Mouse (Mus musculus) embryonic stem cell, embryonic (primary cell): ENCODE data around the gene Urad.

Experiments
- CTCF ChIA-PET, 4 experiments: fragments of 300-600 bp in 2 of 4; fragments of 350-600 bp in 2 of 4; sonication (Branson Sonifier 250); formaldehyde crosslinking; loops; one replicate each; lab custom pipeline; 2022; ENCODE audit warnings: inconsistent platforms in 2 of 4; lab: Charles Lee
- POLR2A ChIA-PET, 4 experiments: fragments of 300-600 bp in 2 of 4; fragments of 350-600 bp in 2 of 4; sonication (Branson Sonifier 250); formaldehyde crosslinking; loops; one replicate each; lab custom pipeline; 2022; ENCODE audit warnings: antibody characterized with exemption in 4 of 4, inconsistent platforms in 1 of 4; lab: Charles Lee

Gene Urad

DNA sequence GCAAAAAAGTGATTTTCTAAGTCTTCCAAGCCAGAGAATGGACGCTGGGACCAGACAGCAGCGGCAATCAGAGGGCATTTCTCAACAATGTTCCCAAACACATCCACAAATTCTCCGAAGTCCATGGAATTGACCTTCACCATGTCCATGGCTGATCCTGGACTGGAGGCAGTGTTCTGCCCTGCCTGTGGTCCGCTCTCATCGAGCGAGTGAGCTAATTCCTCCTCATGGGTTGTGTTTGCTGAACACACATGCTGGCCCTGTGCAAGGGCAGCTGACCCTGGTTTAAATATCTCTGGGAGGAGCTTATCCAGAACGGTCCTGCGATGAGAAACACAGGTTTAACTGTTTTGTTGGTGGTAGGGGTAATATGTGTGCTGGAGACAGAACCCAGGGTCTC, at the start of gene Urad:
TSS of gene Urad (minus strand) at position 258 of the 400 bp plus-strand sequence.
- POLR2A ChIA-PET: no interaction called here
- CTCF ChIA-PET: no interaction called here

DNA sequence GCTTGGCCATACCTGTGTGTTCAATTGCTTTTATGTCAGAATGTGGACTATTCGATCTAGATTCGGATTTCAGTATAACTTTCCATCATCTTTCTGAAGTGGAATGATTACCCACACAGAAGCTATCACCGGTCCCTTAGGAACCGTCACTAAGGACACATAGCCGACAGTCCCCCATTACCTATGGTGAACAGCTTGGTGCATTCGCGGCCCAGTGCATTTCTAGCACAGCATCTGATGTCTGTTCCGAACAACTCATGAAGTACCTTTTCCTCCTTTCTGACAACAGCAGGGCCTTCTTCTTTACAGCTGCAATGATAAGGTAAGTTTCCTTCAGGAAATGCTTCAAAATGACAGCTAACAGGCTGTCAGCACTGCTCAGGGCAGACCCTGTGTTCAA, 48.0 kb upstream of the Urad start:
- POLR2A ChIA-PET: interaction anchor here in 1 of 4 experiments (1.6 kb wide), 1 partner anchor 12 kb away, joined by 5 read pairs; no protein-coding TSS in a partner anchor

DNA sequence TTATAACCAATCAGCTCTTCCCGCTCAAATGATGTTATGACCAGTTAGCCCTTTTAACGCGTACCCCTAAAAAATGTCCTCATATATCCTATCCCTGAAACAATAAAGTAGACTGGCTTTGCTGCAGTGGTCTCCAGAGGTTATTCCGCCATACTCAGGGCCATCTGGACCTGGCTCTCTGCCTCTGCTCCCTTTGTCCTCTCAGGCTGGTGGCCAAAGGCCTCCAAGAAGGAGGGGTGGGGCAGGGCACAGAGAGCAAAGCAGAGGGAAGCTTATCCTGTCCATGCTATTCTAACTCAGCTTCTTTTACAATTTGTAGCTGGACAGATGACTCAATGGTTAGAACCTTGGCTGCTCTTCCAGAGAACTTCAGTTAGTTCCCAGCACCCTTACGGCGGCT, 46.0 kb upstream of the Urad start:
- CTCF ChIA-PET: interaction anchor here in 3 of 4 experiments (0.6 to 1.5 kb wide), 3 partner anchors 10 to 16 kb away, joined by 3 to 5 read pairs (median 3); no protein-coding TSS in a partner anchor
- POLR2A ChIA-PET: no interaction called here

More for the DNA sequence above, 48.0 kb upstream of the Urad start:
- CTCF ChIA-PET: interaction anchor here in 2 of 4 experiments (0.5 to 0.7 kb wide), 2 partner anchors 234 to 923 kb away, joined by 3 to 5 read pairs; no protein-coding TSS in a partner anchor

DNA sequence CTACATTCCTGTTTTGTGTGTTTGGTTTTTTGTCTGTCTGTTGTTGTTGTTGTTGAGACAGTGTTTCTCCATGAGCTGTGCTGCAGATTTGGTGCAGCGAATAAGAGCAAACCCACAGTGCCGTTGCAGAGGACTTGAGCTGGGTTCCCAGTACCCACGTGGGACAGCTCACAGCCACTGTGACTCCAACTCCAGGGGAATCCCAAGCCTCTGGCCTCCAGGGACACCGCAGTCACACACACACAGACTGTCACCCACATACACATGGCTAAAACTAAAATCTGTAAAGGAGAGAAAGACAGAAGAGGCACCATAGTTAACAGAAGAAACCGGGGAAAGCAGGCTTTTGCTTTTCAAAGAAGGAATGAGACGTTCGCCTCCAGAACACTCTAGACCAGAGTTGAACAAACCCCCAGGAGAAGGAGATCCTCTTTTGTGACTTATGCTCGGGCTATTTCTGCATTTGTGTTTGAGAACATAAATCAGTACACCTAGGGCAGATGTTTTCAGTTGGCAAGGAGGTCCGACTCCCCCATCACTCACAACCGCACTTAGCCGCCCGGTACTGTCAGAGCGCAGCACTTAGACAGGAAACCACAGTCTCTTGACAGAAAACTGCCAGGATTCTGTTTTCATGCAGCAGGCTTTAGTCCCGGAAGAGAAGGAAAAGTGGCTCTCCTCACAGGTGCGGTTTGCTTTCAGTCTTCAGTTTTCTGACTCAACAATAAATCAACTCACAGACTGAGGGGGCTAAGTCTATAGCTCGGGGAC, 43.9 kb upstream of the Urad start:
- POLR2A ChIA-PET: interaction anchor here in 1 of 4 experiments (0.6 kb wide), 1 partner anchor 414 kb away, joined by 4 read pairs; no protein-coding TSS in a partner anchor
- CTCF ChIA-PET: interaction anchor here in 2 of 4 experiments (0.6 kb wide), 2 partner anchors 719 to 924 kb away, joined by 3 read pairs; no protein-coding TSS in a partner anchor

DNA sequence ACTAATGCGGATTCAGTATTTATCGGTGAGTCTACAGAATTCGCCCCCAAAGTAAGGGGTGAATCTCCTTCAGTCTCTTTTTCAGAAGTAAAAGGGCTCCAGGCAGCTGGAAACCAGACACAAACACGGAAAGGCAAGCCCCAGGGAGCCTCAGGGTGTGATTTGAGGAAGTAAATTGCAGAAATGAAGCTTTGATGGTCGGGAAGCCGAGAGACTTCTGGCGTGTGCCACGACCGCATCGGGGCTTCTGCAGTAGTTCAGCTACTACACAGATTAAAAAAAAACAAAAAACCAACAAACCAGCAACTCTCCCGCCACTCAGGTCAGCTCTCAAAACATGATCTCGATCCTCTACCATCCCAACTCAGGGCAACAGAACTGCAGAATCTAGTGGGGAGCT, 40.8 kb upstream of the Urad start:
- ChIA-PET CTCF (interaction anchor here in 3 of 4 experiments (0.6 to 1.6 kb wide), 4 partner anchors 32 to 361 kb away, joined by 3 to 5 read pairs (median 3); no protein-coding TSS in a partner anchor), POLR2A (no interaction called here)

DNA sequence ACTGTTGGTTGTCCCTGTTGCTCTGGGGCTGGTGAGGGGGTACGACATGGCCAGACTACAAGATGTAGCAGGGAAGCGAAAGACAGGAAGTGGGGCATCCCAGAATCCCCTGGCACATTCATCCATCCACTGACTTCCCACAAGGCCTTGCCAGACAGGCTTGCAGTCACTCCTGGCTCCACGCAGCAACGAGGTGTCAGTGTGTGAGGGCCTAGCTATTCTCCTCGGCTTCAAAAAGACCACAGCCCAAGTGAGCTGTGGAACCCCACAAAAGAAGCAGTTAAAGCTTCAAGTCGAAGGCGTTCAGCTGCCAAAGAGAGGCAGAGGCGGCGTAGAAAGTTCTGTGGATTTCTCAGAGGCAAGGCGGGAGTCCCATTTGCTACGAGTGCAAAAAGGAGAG, 36.2 kb upstream of the Urad start:
- POLR2A ChIA-PET: interaction anchor here in 1 of 4 experiments (1.1 kb wide), 1 partner anchor 11 kb away, joined by 5 read pairs; no protein-coding TSS in a partner anchor
- CTCF ChIA-PET: interaction anchor here in 2 of 4 experiments (0.8 to 3.1 kb wide), 2 partner anchors 11 to 27 kb away, joined by 3 to 12 read pairs; no protein-coding TSS in a partner anchor

DNA sequence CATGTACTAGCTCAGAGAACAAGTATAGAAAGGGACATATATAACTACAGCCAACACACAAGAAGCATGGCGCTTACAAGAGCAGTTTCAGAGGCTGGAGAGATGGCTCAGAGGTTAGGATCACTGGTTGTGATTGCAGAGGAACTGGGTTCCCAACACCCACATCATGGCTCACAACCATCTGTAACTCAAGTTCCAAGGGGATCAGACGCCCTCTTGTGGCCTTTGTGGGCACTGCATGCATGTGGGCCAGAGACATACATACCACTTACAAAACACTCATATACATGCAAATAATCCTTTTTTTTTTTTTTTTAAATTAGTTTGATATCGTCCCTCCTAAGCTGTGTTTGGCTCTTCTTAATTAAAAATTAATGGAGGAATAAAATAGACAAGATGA, 35.3 kb upstream of the Urad start:
- ChIA-PET POLR2A (interaction anchor here in 2 of 4 experiments (1.0 to 1.2 kb wide), 4 partner anchors 12 to 433 kb away, joined by 3 to 5 read pairs (median 3); no protein-coding TSS in a partner anchor), CTCF (interaction anchor here (0.6 to 3.1 kb wide), 13 partner anchors 10 to 1398 kb away, joined by 3 to 12 read pairs (median 3); no protein-coding TSS in a partner anchor)

DNA sequence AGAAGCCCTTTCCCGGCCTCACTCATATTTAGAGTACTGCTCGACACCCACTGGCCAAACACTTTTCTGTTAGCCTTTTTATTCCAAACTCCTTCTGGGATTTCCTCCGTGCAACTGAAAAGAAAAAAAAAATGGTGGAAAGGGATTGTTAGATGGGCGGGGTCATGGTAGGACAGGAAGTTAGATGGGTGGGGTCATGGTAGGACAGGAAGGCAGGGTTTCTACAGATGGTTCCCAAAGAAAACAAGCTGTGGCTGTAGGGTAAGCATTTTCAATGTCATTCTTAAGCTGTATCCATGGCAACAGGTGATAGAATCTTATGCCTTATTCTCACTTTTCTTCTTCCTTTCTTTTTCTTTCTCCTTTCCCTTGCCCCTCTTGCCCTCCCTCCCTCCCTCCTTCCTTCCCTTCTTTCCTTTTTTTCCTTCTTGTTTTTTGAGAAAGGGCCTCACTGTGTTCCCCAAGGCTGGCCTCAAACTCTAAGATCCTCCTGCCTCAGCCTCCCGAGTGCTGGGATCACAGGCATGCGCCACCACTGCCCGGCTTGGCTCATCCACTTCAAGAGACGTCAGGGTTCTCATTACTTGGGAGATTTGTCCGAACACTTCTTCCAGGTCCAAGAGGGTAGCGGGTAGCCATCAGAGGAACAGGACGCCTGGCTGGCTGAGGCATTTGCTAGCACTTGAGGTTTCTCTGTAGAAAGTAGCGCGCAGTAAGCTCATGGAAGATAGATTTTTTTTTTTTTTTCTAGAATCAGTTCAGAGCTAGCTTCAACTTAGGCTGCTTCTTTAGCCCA, 34.2 kb upstream of the Urad start:
- POLR2A ChIA-PET: interaction anchor here in 2 of 4 experiments (0.6 to 1.2 kb wide), 2 partner anchors 18 to 25 kb away, joined by 3 to 5 read pairs; no protein-coding TSS in a partner anchor
- CTCF ChIA-PET: interaction anchor here (0.6 to 3.1 kb wide), 11 partner anchors 16 to 660 kb away, joined by 3 to 12 read pairs (median 3); no protein-coding TSS in a partner anchor

DNA sequence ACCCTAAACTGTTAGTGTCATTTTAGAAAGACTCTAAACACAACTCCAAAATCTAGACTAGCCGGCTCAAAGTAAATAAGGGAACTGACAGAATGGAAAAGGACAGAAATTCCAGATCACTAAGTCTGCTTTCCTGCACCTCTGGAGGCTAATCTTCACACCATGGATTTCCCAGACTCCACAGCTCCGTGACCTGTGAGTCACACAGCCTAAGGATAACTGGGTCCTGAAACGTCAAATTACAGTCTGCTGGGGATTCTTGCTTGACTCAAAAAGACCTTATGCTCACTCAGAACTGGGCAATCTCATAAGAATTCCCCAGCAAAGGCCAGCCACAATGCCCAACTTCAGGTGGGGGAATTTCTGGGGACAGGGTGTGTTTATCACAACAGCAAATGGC, 33.5 kb upstream of the Urad start:
- ChIA-PET POLR2A (no interaction called here), CTCF (interaction anchor here in 1 of 4 experiments (3.1 kb wide), 1 partner anchor 24 kb away, joined by 12 read pairs; no protein-coding TSS in a partner anchor)

DNA sequence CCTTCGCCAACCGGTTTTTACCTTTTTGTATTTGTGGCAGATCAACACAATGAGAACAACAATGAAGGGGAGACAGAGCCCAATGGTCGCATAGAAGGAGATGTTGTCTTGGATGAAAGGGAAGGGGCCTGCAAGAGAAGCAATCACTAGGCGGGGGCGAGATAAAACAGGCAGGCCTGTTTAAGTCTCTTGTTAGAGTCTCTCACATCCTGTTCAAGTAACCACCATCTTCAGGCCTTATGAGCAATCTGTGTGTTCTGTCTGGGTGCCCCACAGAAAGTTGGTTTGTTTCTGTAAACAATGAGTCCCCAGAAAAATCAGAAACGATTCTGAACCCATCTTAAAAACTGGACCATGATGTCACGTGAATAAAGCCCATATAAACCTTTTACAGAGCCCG, 32.7 kb upstream of the Urad start:
- POLR2A ChIA-PET: no interaction called here
- CTCF ChIA-PET: no interaction called here

DNA sequence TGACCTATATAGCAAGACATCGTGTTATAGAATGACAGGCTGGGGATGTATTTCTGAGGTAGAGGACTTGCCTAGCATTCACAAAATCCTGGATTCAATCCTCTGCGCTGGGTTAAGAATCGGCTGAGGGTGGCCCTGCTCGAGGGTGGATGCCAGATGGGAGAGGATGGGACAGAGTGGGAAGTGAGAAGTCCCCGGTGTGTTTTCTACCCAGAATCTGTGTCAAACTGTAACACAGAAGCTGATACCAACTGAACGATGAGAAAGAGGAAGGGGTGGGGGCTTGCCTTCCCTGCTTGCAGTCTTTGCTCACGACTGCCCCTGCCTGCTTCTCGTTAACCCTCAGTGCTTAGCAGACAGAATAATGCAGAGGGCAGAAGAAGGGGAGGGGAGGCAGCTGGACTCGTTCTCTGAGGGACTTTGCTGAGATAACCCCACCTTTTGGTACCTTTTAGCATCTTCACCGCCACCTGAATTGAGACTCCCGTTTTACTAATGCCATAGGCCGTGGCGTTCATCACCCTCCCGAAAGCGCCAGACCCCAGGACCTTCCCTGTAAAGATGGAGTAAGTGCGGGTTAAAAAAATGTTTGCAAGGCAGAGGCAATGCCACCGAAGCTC, 32.0 kb upstream of the Urad start:
- CTCF ChIA-PET: no interaction called here
- POLR2A ChIA-PET: no interaction called here

DNA sequence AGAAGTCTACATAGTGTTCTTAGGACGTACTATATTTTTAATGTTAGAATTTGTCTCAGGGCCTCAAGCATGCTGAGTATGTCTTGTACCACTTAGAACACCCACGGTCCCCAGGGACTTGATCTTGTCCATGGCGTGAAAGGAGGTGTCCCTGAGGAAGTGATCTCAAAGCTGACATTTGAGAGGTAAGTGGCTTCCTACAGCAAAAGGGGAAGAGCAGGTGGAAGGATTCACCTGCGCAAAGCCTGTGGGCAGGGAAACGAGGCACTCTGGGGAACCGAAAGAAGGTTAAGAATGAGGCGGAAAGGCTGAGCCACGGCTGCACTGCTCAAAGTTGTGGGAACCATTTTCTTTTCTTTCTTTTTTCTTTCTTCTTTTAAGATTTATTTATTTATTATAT, 29.7 kb upstream of the Urad start:
- ChIA-PET CTCF (interaction anchor here in 1 of 4 experiments (0.6 kb wide), 1 partner anchor 16 kb away, joined by 3 read pairs; no protein-coding TSS in a partner anchor), POLR2A (no interaction called here)

DNA sequence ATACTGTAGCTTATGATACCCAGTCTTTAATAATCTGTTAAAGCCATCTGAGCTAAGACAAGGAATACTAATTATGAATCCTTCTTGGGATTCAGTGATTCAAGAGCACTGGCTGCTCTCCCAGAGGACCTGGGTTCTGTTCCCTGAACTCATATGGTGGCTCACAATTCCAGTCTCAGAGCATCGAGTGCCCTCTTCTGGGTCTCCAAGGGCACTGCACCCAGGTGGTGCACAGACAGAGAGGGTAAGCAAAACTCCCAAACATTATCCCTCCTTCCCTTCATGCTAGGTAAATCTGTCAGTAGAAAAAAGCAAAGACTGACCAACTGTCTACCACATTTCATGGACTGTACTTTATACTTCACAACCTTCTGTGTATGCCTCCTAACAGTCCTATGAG, 23.7 kb upstream of the Urad start:
- ChIA-PET POLR2A (no interaction called here), CTCF (interaction anchor here in 2 of 4 experiments (1.0 to 2.2 kb wide), 3 partner anchors 13 to 14 kb away, joined by 3 to 9 read pairs (median 4); no protein-coding TSS in a partner anchor)

DNA sequence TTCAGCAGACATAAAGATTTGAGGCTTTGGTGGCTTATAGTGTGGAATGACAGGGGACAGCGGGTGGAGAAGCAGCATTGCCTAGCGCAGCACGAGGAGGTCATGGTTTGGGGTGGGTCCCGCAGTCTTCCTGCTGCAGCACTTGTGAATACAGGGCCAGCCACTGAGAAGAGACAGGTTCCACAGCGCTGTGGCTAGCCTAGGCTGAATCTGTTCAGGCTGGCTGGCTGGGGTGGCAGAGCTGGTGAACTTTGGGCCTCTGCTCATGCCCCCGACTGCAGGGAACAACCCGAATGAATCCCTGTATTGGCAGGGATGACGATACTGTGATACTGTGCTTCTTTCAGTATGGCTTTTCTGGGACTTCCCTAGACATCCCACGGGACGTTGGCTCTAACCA, 21.7 kb upstream of the Urad start:
- ChIA-PET CTCF (interaction anchor here in 2 of 4 experiments (0.6 to 2.2 kb wide), 3 partner anchors 12 to 988 kb away, joined by 3 to 9 read pairs (median 5); no protein-coding TSS in a partner anchor), POLR2A (interaction anchor here in 1 of 4 experiments (0.7 kb wide), 1 partner anchor 12 kb away, joined by 3 read pairs; no protein-coding TSS in a partner anchor)

DNA sequence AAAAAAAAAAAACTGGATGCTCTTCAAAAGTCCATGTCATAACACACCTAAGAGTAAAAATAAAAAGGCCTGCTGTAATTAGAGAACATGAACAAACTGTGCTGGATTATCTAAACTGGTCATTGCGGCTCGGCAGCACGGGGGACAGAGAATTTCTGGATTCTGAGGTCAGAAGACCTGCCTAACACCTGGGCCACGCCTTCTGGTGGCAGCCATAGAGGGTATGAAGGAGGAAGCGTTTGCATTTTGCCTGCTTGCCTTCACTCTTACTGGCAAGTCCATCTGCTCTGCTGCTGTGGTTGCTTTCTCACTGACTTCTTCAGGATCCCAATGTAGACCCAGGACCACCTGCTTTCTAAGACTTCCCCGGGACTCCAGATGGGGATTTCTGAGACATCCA, 20.7 kb upstream of the Urad start:
- ChIA-PET CTCF (no interaction called here), POLR2A (no interaction called here)

DNA sequence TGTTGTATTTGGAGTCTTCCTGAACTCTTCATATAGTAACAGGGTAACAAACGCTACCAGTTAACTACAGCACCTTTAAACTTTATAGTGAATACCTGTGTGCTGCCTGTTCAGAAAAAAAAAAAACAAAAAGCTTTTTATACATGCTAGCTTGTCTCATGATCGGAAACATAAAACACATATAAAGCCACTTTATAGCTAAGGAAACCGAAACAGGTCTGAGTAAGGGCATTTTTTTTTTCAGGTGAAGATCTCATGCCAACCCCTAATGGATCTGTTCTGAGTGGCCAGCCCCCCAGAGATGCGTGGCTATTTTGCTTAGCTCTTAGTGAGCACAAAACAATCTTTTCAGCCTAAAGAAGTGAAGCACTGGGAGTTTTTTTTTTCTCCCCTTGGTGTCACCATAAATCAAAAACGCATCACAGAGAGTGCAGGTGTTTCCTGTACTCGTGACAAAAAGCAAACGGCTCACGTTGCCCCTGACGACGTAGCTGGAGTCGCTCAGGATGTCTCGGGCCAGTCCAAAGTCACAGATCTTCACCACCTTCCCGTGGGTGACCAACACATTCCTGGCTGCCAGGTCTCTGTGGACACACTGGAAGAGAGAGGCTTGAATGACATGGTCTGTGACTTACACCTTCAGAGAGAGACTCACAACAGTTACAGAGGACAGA, 18.6 kb upstream of the Urad start:
- ChIA-PET CTCF (interaction anchor here in 3 of 4 experiments (0.6 to 1.2 kb wide), 4 partner anchors 7 to 949 kb away, joined by 3 to 4 read pairs (median 4); no protein-coding TSS in a partner anchor), POLR2A (interaction anchor here in 2 of 4 experiments (0.6 kb wide), 2 partner anchors 61 to 957 kb away, joined by 3 to 5 read pairs; no protein-coding TSS in a partner anchor)

DNA sequence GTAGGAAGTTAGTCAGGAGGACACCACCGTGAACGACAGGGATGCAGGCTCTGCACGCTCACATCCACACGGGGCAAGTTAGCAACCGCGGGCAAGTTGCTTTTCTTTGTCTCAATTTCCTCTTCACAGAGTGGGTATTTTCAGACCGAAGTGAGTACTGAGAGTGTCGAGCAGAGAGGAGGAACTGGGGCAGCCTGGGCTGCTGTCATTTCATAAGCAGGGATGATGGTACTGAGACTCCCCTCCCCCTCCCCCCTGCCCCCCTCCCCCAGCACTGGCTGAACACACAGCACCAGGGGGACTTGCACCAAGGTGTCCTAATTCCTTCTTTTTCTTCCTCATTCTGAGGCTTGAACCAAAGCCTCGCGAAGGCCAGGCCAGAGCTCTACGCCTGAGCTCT, 17.3 kb upstream of the Urad start:
- POLR2A ChIA-PET: no interaction called here
- CTCF ChIA-PET: interaction anchor here in 1 of 4 experiments (1.0 to 1.1 kb wide), 2 partner anchors 20 to 112 kb away, joined by 3 to 5 read pairs; no protein-coding TSS in a partner anchor
